Mouse (Mus musculus): ENCODE measurements around the gene Stx3.

Stx3 gene

DNA sequence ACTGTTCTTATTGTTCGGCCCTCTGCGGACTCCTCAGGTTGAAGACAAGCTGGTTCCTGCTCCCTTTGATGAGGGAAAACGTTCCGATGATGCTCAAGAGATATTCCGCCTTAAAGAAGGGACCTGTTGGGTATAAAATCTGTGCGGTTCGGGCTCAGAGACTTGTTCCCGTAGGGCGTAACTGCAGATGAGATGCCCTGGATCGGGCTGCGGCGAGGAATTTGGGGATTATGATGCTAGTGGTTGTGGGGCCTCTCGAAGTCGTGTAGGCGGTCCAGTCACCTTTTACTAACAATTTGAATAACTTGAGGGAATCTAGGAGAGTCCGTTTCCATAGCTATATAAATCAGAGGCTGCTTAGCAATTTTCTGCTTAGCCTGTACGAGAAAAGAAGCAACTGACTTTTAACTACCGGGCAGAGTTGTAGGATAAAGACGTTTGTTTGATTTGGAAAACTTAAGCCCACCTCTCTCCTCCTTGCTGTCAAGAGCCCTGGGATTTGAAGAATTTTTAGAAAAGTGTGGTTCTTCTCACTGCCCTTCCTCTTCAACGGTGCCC lies at the start of gene Stx3:
TSS of gene Stx3 (minus strand) at position 261 of the 558 bp plus-strand sequence.
- peak; percentile 23 for DNase-seq (ENCODE audit: low read depth, low spot score)

DNA sequence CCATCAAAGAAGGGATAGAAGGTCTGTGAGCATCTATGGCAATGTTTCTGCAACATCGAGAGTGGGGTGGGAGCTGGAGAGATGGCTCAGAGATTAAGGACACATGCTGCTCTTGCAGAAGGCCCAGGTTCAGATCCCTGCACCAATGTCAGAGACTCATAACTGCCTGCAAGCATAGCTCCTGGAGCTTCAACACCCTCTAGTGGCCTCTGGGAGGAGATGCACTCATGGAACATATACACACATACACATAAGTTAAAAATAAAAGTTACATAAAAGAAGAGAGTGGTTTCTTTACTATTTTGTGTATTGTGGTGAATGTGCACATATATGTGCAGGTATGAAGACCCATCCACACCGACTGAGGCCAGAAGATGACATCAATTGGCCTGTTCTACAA lies 48.6 kb upstream of the Stx3 start:
- no peak for DNase-seq (ENCODE audit: low read depth, low spot score)

DNA sequence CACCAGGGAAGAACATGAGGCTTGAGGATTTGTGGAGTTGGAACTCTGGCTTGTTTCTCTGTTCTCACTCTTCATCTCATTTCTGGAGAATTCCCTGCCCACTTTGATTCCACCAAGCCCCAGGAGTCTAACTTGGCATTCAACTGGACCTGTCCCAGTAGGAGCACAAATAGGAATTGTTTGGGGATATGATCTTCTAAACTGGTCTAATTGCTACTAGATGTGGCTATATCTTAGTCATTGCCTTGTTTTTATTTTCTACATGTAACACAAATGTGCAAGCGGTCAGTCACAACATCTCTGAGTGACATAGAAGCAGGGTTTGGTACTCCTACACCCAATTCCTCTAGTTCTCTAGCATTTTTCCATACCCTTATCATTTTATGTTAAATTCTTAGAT lies 41.8 kb upstream of the Stx3 start, which contains the start of gene Olfr1418:
TSS of gene Olfr1418 (minus strand) at position 101 of the 400 bp plus-strand sequence.
- no peak for DNase-seq (ENCODE audit: low read depth, low spot score)

DNA sequence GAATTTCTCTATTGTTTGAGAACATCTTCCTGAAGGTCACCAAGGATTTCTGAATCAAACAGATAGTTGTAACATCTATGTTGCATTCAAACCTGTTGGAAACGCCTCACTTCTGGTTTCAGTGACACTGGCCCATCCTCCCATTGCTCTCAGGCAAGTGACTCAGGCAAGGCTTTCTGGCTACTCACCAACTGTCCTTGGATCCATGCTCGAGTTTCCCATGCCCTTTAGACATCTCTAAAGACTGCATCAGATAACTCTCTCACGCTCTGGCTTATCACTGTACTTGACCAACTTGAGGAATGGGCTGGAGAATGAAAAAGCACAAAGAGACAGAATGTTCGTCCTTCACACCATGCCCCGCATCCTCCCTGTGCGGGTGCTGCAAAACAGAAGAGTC lies 37.3 kb upstream of the Stx3 start:
- no peak for DNase-seq (ENCODE audit: low read depth, low spot score)

DNA sequence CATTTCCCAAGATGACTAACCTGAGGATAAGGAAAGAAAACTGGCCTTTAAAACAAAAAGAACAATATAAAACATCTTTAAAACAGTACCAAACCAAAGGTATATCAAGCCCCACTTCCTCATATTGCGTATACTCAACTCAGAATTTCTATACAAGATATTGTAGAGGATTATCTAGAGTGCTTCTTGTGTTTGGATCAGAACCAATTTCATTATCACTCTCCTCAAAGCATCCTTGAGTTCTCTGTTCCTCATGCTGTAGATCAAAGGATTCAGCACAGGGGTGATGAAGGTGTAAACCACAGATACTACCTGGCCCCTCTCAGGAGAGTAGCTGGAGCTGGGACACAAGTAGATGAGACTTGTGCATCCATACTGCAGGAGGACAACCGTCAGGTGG lies 35.6 kb upstream of the Stx3 start:
- DNase-seq (ENCODE audit: low read depth, low spot score) = no peak

DNA sequence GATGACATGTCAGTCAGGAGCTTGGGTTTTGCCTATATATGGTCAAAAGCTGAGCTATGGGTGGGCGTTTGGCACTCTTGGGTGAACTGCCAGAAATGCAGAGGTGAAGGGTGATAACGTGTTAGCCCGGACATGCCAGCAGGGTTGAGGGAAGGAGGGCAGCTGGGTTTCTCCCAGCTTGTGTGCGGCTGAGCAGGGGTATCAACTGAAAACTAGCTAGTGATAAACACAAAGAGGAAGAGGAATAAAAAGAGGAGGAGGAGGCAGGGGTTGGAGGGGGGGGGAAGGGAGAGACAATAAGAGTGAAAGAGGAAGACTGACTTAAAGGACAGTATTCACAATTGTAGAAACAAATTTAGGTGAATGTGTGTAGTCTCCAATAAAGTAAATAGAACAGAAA lies 33.4 kb upstream of the Stx3 start:
- DNase-seq (ENCODE audit: low read depth, low spot score) = no peak

DNA sequence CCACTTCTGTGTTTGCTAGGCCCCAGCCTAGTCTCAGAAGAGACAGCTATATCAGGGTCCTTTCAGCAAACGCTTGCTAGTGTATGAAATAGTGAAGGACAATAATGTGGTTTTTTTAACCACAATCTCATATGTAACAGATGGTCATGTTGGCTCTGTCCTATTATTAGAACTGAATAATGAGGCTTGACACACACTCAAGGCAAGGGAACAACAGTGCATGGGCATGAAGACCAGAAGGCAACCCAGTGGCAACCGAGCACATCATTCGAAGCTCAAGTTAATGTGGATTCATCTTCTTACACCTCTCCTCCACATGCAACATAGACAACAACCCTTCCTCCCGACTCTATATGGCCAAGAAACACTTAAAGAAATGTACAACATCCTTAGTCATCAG lies 27.1 kb upstream of the Stx3 start:
- no peak for DNase-seq (ENCODE audit: low read depth, low spot score)

DNA sequence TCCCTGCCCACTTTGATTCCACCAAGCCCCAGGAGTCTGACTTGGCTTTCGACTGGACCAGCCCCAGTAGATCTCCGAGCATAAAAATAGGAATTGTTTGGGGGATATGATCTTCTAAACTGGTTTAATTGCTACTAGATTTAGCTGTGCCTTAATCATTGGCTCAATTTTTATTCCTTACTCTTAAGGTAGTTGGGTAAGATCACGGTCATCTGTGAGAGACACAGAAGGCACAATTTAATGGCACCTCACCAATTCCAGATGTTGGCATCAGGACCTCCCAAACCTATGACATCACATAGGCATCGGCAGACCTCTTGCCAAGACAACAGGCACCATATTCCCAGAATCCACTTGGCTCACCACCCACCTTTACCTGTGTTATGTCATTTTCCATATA lies 19.9 kb upstream of the Stx3 start, which contains the start of gene Olfr1417:
TSS of gene Olfr1417 (minus strand) at position 101 of the 400 bp plus-strand sequence.
- no peak for DNase-seq (ENCODE audit: low read depth, low spot score)

DNA sequence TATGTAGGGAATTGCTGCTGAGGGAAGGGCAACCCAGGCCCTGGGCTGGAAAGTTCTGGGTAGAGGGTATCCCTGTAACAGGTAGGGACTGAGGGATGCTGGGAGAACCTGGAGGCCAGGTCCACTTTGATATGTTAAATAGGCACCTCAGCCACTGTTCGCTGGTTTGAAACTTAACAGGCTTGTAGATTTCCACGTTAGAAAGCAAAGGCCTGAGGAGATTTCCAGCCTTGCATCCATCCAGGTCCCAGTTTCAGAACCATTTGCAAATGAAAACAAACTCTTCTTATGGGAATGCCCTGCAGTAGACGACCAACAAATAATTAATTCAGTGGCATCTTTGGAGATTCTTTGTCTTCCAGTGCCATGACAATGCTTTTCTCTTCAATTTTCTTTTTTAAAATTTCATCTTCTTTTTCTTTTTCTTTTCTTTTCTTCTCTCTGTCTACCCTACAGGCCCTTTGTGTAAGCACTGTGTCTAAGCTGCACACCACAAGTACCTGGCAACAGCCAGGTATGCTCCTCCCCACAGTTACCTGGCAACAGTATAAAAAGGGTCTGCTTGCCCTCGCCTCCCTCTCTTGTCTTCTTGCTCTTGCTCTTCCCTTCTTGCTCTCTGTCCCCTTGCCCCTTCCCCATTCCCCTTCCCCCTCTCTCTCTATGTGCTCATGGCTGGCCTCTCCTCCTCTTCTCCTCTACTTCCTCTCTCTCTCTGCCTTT lies 4.3 kb upstream of the Stx3 start:
- DNase-seq (ENCODE audit: low read depth, low spot score) = no peak

DNA sequence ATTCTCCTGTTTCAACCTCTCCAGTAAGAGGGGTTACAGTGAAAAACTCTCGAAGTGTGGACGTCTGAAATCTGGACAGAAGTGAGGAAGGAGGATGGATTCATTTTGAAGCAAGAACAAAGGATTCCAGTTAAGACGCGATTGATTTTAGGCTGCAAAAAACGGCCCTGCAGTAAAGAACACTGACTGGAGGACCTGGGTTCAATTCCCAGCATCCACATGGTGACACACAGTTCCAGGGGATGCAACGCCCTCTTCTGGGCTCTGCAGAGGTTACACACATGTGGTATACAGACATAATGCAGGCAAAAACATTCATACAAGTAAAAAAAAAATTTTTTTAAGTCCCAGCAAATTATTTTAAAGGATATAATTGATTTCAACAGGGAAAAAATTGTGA lies 1.0 kb upstream of the Stx3 start:
- no peak for DNase-seq (ENCODE audit: low read depth, low spot score)

DNA sequence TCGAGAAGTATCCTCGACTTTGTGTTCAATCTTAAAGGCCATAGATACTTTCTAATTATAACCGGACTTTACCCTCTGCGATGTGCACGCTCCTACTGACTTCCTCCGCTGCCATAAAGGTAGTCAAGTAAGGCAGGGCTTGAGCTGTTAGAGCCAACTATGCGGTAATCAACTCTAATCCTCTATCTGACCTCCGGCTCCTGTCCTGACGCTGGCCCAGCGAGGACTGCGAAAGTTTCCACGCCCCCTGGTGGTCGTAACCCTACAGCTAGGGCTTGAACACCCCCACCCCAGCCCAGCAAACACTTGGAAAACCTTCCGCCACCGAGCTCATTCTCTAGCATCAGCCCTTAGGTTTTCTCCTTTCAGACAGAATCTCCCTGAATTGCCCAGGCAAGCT lies 597 bp upstream of the Stx3 start:
- DNase-seq (ENCODE audit: low read depth, low spot score) = peak; percentile 87

DNA sequence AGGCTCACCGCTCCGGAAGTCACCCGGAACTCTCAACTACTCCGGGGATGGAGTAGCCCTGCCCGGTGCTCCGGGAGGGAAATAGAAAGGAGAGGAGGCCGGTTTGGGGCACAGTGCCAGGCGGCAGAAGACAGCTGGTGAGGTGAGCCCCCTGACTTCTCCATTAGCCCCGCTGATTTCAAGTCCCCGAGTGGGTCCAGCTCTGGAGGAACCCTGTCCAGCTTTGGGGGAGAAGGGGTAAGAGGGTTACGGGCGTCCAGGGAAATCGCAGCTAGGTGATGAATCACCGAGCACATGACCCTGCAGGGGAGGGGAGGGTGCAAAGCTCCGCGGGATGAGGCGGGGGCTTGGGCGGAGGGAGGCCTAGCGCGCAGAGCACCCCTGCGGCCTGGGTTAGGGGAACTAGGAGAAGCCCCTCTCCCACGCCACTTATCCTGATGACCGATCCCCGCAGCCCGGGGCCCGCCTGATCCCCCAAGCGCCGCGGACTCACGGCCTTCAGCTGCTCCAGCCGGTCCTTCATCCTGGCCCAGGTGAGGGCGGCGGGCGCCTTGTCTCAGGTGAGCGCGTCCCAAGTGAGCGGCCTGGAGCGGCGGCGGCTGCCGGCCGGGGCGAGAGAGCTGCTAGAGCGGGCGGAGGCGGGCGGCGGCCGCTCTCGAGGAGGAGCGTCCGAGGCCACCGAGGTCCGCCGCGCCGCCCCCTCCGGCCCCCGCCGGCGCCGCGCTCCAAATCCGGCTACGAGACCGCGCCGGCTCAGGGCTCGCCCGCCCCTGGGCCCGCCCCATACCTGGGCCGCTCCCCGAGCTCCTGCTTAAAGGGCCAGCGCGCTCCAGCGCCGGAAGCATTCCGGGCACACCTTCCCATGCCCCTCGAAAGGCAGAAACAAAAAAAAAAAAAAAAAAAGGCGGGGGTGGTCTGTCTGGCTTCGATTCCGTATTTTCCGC lies 732 bp downstream of the Stx3 start:
- peak; percentile 16 for DNase-seq (ENCODE audit: low read depth, low spot score)

DNA sequence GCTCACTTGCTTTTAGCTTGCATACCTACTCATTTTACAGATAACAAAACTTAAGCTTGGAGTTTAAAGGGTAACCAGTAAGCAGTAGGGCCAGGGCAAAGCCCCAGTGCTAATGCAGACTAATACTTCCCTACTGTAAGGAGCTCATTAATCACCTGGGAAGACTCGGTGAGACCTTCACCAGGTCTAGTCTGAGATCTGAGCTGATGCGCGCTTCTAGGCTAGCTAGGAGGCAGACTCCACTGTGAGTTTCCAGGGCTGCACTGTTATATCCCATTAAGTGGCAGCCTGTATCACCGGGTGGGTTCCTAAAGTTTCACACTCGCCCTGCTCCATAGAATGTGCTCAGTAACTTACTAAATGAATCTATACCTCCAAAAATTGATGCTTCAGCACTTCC lies 1.6 kb downstream of the Stx3 start:
- no peak for DNase-seq (ENCODE audit: low read depth, low spot score)

DNA sequence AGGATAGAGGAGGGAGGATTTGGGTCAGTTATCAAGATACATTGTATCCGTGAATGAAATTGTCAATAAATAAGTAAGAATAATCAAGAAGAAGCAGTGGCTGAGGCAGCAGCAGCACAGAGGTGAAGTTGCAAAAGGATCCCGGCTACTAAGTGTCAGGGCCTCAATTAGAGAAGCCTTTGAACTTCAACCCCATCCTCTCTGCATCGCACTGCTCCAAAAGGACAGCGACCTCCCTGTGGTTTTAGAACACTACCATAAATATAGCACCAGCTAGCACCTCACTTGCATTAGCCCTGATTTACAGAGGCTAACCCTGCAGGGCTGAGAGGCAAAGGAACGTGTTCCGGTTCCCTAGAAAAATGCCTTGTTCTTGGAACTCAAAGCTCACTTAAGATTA lies 2.5 kb downstream of the Stx3 start:
- DNase-seq (ENCODE audit: low read depth, low spot score) = no peak

DNA sequence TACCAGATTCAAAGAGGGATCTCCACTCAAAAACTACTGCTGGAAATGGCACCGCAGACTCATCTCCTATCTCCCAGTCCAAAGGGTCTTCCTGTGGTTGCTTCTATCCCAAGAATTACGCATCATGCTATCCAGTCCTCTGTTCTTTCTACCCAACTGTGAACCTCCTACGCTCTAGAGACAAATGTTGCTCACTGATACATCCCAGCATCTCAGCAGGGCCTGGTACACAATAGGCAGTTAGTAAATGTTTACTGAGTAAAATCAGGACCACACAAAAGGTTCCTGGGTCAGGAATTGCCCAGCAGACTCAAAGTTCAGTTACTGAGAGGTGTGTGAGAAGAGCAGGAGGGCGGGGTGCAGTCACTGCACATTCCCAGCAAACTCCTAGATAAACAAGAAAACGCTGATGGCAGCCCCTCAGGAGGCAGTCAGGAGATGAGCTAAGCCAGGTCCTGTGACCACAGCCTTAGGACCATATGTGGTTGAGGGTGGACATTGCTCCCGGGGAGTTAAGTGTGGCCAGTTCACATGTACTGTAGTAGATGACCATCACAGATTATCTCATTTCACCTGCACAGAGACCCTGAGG lies 4.4 kb downstream of the Stx3 start:
- no peak for DNase-seq (ENCODE audit: low read depth, low spot score)

DNA sequence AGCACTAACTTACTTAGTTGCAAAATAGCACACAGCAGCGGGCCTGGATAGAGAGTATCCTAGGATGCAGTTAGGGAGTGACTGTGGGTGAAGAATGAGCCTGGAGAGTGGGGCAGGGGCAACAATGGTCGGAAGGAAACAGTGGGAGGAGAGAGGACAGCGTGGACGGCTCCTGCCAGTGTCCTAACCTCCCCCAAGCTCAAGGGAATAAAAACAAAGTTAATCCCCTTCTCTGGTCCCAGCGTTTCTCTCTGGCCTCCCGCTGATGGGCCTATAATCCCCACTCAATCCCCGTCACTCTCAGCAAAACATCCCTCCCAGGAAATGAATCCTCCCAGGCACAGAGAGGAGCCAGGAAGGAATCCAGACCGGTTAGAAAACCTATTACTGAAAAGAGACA lies 5.6 kb downstream of the Stx3 start:
- no peak for DNase-seq (ENCODE audit: low read depth, low spot score)

DNA sequence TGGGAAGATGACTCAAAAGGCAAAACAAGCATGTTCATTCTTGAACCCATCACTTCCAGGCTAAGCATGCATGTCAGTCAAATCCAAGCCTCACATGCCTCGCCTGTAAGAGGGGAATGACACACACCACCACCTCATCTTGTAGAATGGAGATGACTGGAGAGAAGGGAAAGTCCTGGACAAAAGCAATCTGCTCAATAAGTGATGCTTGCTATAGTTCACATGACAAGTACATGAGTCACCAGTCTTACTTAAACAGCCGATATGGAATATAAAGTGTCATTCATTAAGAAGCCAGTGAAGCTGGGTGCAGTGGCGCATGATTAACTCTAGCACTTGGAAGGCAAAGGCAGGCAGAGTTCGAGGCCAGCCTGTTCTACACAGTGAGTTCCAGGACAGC lies 6.1 kb downstream of the Stx3 start:
- no peak for DNase-seq (ENCODE audit: low read depth, low spot score)

DNA sequence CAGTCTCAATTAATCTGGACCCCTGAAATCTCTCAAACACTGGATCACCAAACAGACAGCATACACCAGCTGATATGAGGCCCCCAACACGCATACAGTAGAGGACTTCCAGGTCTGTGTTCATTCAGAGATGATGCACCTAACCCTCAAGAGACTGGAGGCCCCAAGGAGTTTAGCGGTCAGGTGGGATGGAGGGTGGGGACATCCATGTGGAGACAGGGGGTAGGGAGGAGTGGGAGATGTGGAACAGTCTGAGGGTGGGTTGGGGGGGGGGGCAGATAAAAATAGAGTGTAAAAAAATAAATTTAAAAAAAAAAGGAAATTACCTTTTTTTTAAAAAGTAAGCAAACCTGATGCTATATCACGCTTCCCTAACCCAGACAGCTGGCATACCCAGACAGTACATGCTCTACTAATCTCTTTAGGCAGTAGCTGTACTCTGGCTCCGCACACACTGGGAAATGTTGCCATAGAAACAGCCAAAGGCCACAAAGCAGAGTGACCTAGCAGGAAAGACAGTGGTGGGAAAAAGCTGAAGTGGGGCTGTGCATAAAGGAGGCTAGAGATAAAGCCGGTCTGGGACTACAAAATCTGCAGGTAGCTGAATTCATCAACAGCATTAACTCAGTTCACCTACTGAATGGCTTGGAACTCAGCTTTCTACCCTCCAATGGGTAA lies 7.4 kb downstream of the Stx3 start:
- no peak for DNase-seq (ENCODE audit: low read depth, low spot score)

DNA sequence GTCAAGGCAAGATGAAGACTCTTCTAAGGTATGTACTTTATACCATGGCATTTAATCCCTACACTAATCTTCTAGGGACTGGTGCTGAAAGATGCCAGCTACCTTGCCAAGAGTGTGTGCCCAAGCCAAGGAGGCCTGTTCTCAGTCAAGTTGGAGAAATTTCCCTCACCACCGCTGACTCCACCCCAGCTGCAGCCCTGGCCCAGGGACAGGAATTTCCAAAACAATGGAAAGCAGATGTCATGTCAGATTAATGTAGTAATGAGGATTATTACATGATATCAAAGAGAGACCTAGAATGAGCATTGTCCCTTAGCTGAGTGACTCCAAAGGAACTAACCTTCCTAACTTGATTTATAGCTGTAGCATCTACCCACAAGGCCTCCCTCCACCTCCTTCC lies 8.3 kb downstream of the Stx3 start:
- DNase-seq (ENCODE audit: low read depth, low spot score) = no peak

DNA sequence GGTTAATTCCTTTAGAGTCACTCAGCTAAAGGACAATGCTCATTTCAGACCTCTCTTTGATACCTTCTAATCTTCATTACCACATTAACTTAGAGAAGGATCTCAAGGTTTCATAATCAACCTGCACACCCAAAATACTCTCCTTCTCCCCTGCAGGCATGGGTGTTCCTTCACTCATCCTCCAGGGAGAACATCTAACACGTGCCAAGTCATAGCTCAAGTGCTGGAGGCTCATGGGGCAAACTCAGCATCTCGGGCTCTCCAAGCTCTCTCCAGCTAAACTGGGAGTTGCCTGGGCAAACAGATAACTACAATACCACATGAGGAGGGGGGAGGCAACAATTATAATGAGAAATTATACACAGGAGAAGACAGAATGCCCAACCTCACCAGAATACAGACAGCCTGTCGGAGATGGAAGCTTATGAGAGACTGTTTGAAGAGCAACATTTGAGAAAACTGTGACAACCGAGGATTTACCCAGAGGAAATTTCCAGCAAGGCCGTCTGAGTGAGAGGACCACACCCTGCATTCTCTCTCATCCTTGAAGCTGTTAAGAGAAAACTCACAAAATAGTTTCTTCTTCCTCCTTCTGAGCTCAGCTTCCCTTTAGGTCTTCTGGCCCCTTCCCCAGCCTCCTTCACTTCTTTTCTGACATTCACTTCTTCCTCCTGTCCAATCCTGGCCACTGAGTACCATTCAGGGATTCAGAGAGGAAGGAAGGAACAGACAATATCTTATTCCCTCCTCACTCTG lies 9.0 kb downstream of the Stx3 start:
- no peak for DNase-seq (ENCODE audit: low read depth, low spot score)

DNA sequence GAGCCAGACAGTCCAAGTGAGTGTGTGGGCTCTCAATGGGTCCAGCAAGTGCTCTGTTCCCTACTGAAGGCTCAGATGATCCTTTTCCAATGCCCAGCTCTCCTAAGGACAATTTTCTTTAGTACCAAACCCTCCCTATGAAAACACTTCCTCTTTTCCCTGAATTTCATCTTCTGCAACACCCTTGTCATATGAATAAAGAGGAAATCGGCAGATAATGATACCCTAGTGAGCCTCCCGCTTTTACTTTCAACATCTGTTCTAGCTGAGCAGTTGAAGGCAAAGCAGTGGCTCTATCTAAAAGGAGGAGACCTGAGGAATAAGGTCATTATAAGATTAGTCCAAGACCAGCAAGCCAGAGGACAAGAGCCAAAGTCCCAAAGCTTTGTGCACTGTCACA lies 10.8 kb downstream of the Stx3 start:
- no peak for DNase-seq (ENCODE audit: low read depth, low spot score)

All from forelimb bud, embryonic 11.5 days (tissue).